Mouse (Mus musculus) thymus, adult 2 months (tissue): ENCODE results near the gene Dock1. TPM values are rescaled to one million over a fixed set of nuclear protein-coding genes. Genes with fewer than 3 reads are reported as not detected.
A peak's percentile ranks its signal among the peaks of the same experiment; 100 is the strongest.

Experiments used
- DNase-seq: peaks from one replicate; pipeline ENCODE4 v3.0.0; 2021
- H3K27ac ChIP-seq: fragments of 200-500 bp; 2 replicates; pipeline ENCODE4 v1.5.1; 2012; ENCODE audit warnings: low read length, control low read depth; ENCODE audit not compliant: control insufficient read depth, insufficient read depth
- H3K27me3 ChIP-seq: fragments of 200-500 bp; 2 replicates; pipeline ENCODE4 v1.6.1; 2012; ENCODE audit warnings: mild to moderate bottlenecking, low read length, moderate library complexity, mixed read lengths; ENCODE audit not compliant: control insufficient read depth, insufficient read depth
- H3K36me3 ChIP-seq: fragments of 200-500 bp; 2 replicates; pipeline ENCODE4 v1.6.1; 2012; ENCODE audit warnings: mild to moderate bottlenecking, low read length, moderate library complexity; ENCODE audit not compliant: control insufficient read depth, insufficient read depth
- H3K4me1 ChIP-seq: fragments of 200-500 bp; replicated peaks from 2 replicates; pipeline ENCODE4 v1.6.1; 2012; ENCODE audit warnings: low read length; ENCODE audit not compliant: control insufficient read depth, insufficient read depth
- H3K4me3 ChIP-seq: fragments of 200-500 bp; 2 replicates; pipeline ENCODE4 v1.5.1; 2012; ENCODE audit warnings: mild to moderate bottlenecking, low read length, control low read depth, moderate library complexity; ENCODE audit not compliant: control insufficient read depth, insufficient read depth
- CTCF ChIP-seq: fragments of 200-500 bp; IDR thresholded peaks from 2 replicates; pipeline ENCODE4 v1.5.1; 2012; ENCODE audit warnings: mild to moderate bottlenecking, control low read depth, low read length, moderate library complexity, borderline replicate concordance; ENCODE audit not compliant: control insufficient read depth, poor library complexity, insufficient read depth; ENCODE audit errors: extremely low read depth
- POLR2A ChIP-seq: fragments of 200-500 bp; IDR thresholded peaks from 2 replicates; pipeline ENCODE4 v1.6.1; 2012; ENCODE audit warnings: mild to moderate bottlenecking, low read length, control low read depth, moderate library complexity; ENCODE audit not compliant: control insufficient read depth, poor library complexity, insufficient read depth; ENCODE audit errors: extremely low read depth
- WGBS: fragments of 180-500 bp; shearing (Covaris S2); methylation state at CpG from one replicate; pipeline ENCODE4 v1.1.7; 2018; 5-methylcytosine and 5-hydroxymethylcytosine counted together
- polyA plus RNA-seq: library from polyadenylated mRNA; depleted of rRNA; stranded (reverse); fragments of >200 nt; gene quantifications from 2 replicates; pipeline ENCODE4 v1.2.3, GENCODE M21; 2012; rRNA removed

The Dock1 gene
- polyA plus RNA-seq, result 2.8 and 3.2 TPM in 2 replicates

- peak; percentile 10 for DNase-seq
- peak within 1 kb of the TSS; percentile 21 for H3K4me3 ChIP-seq
- H3K27ac ChIP-seq, result no peak within 1 kb of the TSS
- no peaks in the 10 kb centered on the region for H3K36me3 ChIP-seq
- WGBS, result 2% methylated on average over 77 of the region's 77 CpGs
- H3K4me1 ChIP-seq, result no peaks in the 10 kb centered on the region
- TF ChIP-seq CTCF, result no peak
- TF ChIP-seq POLR2A, result no peak
- no peaks in the 10 kb centered on the region; the same call in 1 of the 2 replicates for H3K27me3 ChIP-seq
These were observed at the start of gene Dock1 for GRCm38 (mm10) chr7:134670312-134671002. TSS of gene Dock1 (plus strand) at chr7:134670654.

- Histone ChIP-seq H3K4me3 (no peak overlapping the region), H3K4me1 (no peaks in the 10 kb centered on the region), H3K36me3 (no peaks in the 10 kb centered on the region), H3K27ac (no peak overlapping the region), H3K27me3 (no peaks in the 10 kb centered on the region)
- TF ChIP-seq POLR2A (no peak), CTCF (no peak)
- WGBS, result 87% methylated on average over 4 of the region's 4 CpGs
- no peak for DNase-seq
These were observed 42.5 kb upstream of the Dock1 start for GRCm38 (mm10) chr7:134627906-134628305.

GRCm38 (mm10) chr7:134650246-134650830, 20.1 kb upstream of the Dock1 start:
- Histone ChIP-seq H3K4me1 (no peaks in the 10 kb centered on the region), H3K27me3 (no peaks in the 10 kb centered on the region), H3K27ac (no peak overlapping the region), H3K4me3 (no peak overlapping the region), H3K36me3 (no peaks in the 10 kb centered on the region)
- no peak for DNase-seq
- TF ChIP-seq POLR2A, result no peak
- TF ChIP-seq CTCF, result no peak
- WGBS, result 74% methylated on average over 8 of the region's 8 CpGs

- DNase-seq, result no peak
- no peaks in the 10 kb centered on the region for H3K27me3 ChIP-seq
- no peaks in the 10 kb centered on the region for H3K36me3 ChIP-seq
- no peak for TF ChIP-seq POLR2A
- no peak for TF ChIP-seq CTCF
- H3K4me3 ChIP-seq, result no peak overlapping the region
- no peaks in the 10 kb centered on the region for H3K4me1 ChIP-seq
- no peak overlapping the region for H3K27ac ChIP-seq
- 85% methylated on average over 3 of the region's 3 CpGs for WGBS
These were observed 19.4 kb upstream of the Dock1 start for GRCm38 (mm10) chr7:134651071-134651470.

- WGBS, result 27% methylated on average over 2 of the region's 2 CpGs
- TF ChIP-seq CTCF (no peak), POLR2A (no peak)
- no peak for DNase-seq
- no peak overlapping the region for H3K4me3 ChIP-seq
- no peak overlapping the region for H3K27ac ChIP-seq
- H3K36me3 ChIP-seq, result no peaks in the 10 kb centered on the region
- no peaks in the 10 kb centered on the region for H3K4me1 ChIP-seq
- H3K27me3 ChIP-seq, result no peaks in the 10 kb centered on the region
These were observed 7.2 kb upstream of the Dock1 start for GRCm38 (mm10) chr7:134663241-134663640.

GRCm38 (mm10) chr7:134665642-134666282, 4.7 kb upstream of the Dock1 start:
- 93% methylated on average over 5 of the region's 5 CpGs for WGBS

More at GRCm38 (mm10) chr7:134665642-134666282, 4.7 kb upstream of the Dock1 start:
- TF ChIP-seq CTCF (no peak), POLR2A (no peak)
- Histone ChIP-seq H3K27ac (no peak overlapping the region), H3K4me1 (no peaks in the 10 kb centered on the region), H3K4me3 (no peak overlapping the region), H3K36me3 (no peaks in the 10 kb centered on the region), H3K27me3 (no peaks in the 10 kb centered on the region; the same call in 1 of the 2 replicates)
- DNase-seq, result no peak
